ENCODE assay signal across 8 mouse cellular contexts in the genomic region with DNA sequence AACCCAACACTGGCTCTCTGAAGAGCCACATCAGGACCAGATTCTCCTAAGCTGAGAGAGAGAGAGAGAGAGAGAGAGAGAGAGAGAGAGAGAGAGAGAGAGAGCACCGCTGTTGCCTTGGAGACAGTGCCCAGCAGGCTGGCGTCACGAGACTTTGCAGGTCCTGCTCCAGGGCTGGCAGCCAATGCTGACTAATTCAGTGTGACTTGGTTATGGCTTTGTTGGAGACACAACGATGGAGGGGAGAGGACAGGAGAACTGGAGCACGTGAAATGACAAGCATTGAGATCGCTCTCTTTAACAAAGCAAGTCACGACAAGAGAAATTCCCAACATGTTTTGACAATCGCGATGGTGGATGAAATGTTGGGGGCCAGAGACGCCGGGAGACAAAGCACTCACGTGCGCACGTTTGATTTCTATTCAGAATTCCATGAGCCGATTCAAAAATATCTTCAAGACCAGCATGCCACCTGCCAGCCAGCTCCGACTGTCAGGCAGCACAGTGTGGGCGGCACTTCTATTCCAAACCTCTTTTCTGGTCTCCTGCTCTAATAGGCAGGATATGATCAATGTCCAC. TPM values are rescaled to one million over a fixed set of nuclear protein-coding genes. Genes with fewer than 3 reads are reported as not detected.
DNase-seq lines count a peak whose midpoint lies in the region; ATAC-seq lines count a peak whose summit lies in the region.

No protein-coding gene starts in this region.

- no peaks in the 10 kb centered on the region for H3K36me3 ChIP-seq in embryonic facial prominence, embryonic 12.5 days
- no peaks in the 10 kb centered on the region for H3K36me3 ChIP-seq in heart, embryonic 16.5 days (ENCODE audit: control insufficient read depth, insufficient read depth)
- H3K36me3 ChIP-seq in stomach, embryonic 15.5 days: no peaks in the 10 kb centered on the region

- H3K9me3 ChIP-seq in embryonic facial prominence, embryonic 12.5 days: no peaks in the 10 kb centered on the region
- no peaks in the 10 kb centered on the region for H3K9me3 ChIP-seq in heart, embryonic 16.5 days (replicated peaks; ENCODE audit: control insufficient read depth, low read length)
- no peaks in the 10 kb centered on the region for H3K9me3 ChIP-seq in stomach, embryonic 15.5 days

- H3K9ac ChIP-seq in embryonic facial prominence, embryonic 12.5 days: no peak overlapping the region
- H3K9ac ChIP-seq in heart, embryonic 16.5 days (ENCODE audit: low read length): peak overlapping the region; percentile 55
- H3K9ac ChIP-seq in stomach, embryonic 15.5 days: no peak overlapping the region

- H3K4me2 ChIP-seq in embryonic facial prominence, embryonic 12.5 days (replicated peaks): peak overlapping the region; percentile 8
- peak overlapping the region; percentile 61 for H3K4me2 ChIP-seq in heart, embryonic 16.5 days (ENCODE audit: low read depth, low read length)
- peak overlapping the region; percentile 32 for H3K4me2 ChIP-seq in stomach, embryonic 15.5 days

- peak; percentile 77 for DNase-seq in layer of hippocampus, adult 11-12 months (ENCODE audit: low spot score)
- no peak for DNase-seq in layer of hippocampus, adult 9-10 months (ENCODE audit: low spot score)
- peak; percentile 77 to 81 for DNase-seq in layer of hippocampus, adult 8-10 months (ENCODE audit: low spot score in 2 of 2)
- DNase-seq in lung, postnatal 4 days: peak; percentile 33 to 60
- DNase-seq in thymus, postnatal 36 days: no peak

- H3K27me3 ChIP-seq in embryonic facial prominence, embryonic 12.5 days: 0 out of 2 replicates have a peak, but pooled peaks cover 2% of the 10 kb centered on the region
- no peaks in the 10 kb centered on the region for H3K27me3 ChIP-seq in heart, embryonic 16.5 days (ENCODE audit: control insufficient read depth, insufficient read depth, low read length)
- no peaks in the 10 kb centered on the region for H3K27me3 ChIP-seq in stomach, embryonic 15.5 days (replicated peaks)

- 0 out of 2 replicates have a peak overlapping the region, but pooled peaks have one; percentile 26 for H3K27ac ChIP-seq in embryonic facial prominence, embryonic 12.5 days
- H3K27ac ChIP-seq in heart, embryonic 16.5 days (ENCODE audit: low read length): peak overlapping the region; percentile 72
- no peak overlapping the region for H3K27ac ChIP-seq in stomach, embryonic 15.5 days

- peak; percentile 53; the same call in 1 of the 2 replicates for ATAC-seq in embryonic facial prominence, embryonic 12.5 days (ENCODE audit: insufficient number of reproducible peaks, insufficient read depth, low FRiP score, low TSS enrichment)
- ATAC-seq in heart, embryonic 16.5 days (replicated peaks; ENCODE audit: extremely low read depth, insufficient read depth, low FRiP score): peak; percentile 69
- no peak for ATAC-seq in stomach, embryonic 15.5 days (ENCODE audit: insufficient read depth, low FRiP score, low read depth)

- WGBS in embryonic facial prominence, embryonic 12.5 days: 42% methylated on average over 17 of the region's 17 CpGs
- 21% methylated on average over 17 of the region's 17 CpGs for WGBS in heart, embryonic 16.5 days
- 36% methylated on average over 17 of the region's 17 CpGs for WGBS in stomach, embryonic 15.5 days

- no peak overlapping the region for H3K4me3 ChIP-seq in embryonic facial prominence, embryonic 12.5 days
- H3K4me3 ChIP-seq in heart, embryonic 16.5 days (ENCODE audit: low read length): peak overlapping the region; percentile 13
- H3K4me3 ChIP-seq in stomach, embryonic 15.5 days (replicated peaks): 0 out of 2 replicates have a peak overlapping the region, but pooled peaks have one; percentile 1

- peaks cover 22% of the 10 kb centered on the region; the same call in 1 of the 2 replicates for H3K4me1 ChIP-seq in embryonic facial prominence, embryonic 12.5 days
- peaks cover 24% of the 10 kb centered on the region for H3K4me1 ChIP-seq in heart, embryonic 16.5 days (ENCODE audit: control insufficient read depth, insufficient read depth, low read length)
- H3K4me1 ChIP-seq in stomach, embryonic 15.5 days: 0 out of 2 replicates have a peak, but pooled peaks cover 7% of the 10 kb centered on the region

RNA-seq across cellular contexts. Expression of a gene that starts 17.4 kb away (rescaled TPM):
- 74.0 and 75.6 TPM in 2 replicates for polyA plus RNA-seq in embryonic facial prominence, embryonic 12.5 days (2016; fragmentation: Nextera tagmentation; extraction: Ambion mirVana)
- polyA plus RNA-seq in heart, embryonic 16.5 days (2015; fragmentation: Nextera tagmentation; extraction: Ambion mirVana): 29.7 and 35.0 TPM in 2 replicates
- total RNA-seq in layer of hippocampus, adult 8-10 months (2022): 1 to 10 TPM; 6.1 to 8.3 (median 7.7) TPM
- polyA plus RNA-seq in stomach, embryonic 15.5 days (2015; fragmentation: Nextera tagmentation; extraction: Ambion mirVana): 56.6 and 57.5 TPM in 2 replicates

RNA-seq across cellular contexts. Expression of a gene that starts 28.2 kb away (rescaled TPM):
- 0.17 TPM in 1 of 2 replicates, not detected in the other for polyA plus RNA-seq in embryonic facial prominence, embryonic 12.5 days (2016; fragmentation: Nextera tagmentation; extraction: Ambion mirVana)
- 36.1 and 41.4 TPM in 2 replicates for polyA plus RNA-seq in heart, embryonic 16.5 days (2015; fragmentation: Nextera tagmentation; extraction: Ambion mirVana)
- total RNA-seq in layer of hippocampus, adult 8-10 months (2022): under 1 TPM in 3 of 4 experiments, not detected in 1; 0.38 to 0.54 (median 0.45) TPM
- polyA plus RNA-seq in stomach, embryonic 15.5 days (2015; fragmentation: Nextera tagmentation; extraction: Ambion mirVana): 1.7 and 2.7 TPM in 2 replicates

Comparison
In these comparisons a context has a peak if more than half of its experiments do, and no peak if none do; other contexts are left out.
1. DNase-seq: peak in layer of hippocampus, adult 11-12 months (single experiment), layer of hippocampus, adult 8-10 months (2 of 2) and lung, postnatal 4 days (2 of 2); none in layer of hippocampus, adult 9-10 months (single experiment) and thymus, postnatal 36 days (0 of 2).
2. H3K4me2 ChIP-seq: peak in every context shown above with its lines; median percentile 61 in heart, embryonic 16.5 days; 32 in stomach, embryonic 15.5 days; 8 in embryonic facial prominence, embryonic 12.5 days.